Mouse (Mus musculus): ENCODE data around the gene Nol9. TPM values are rescaled to one million over a fixed set of nuclear protein-coding genes. Genes with fewer than 3 reads are reported as not detected.

Gene Nol9
- polyA plus RNA-seq, 1 experiment from 2014 or later, result 10.0 TPM

DNA sequence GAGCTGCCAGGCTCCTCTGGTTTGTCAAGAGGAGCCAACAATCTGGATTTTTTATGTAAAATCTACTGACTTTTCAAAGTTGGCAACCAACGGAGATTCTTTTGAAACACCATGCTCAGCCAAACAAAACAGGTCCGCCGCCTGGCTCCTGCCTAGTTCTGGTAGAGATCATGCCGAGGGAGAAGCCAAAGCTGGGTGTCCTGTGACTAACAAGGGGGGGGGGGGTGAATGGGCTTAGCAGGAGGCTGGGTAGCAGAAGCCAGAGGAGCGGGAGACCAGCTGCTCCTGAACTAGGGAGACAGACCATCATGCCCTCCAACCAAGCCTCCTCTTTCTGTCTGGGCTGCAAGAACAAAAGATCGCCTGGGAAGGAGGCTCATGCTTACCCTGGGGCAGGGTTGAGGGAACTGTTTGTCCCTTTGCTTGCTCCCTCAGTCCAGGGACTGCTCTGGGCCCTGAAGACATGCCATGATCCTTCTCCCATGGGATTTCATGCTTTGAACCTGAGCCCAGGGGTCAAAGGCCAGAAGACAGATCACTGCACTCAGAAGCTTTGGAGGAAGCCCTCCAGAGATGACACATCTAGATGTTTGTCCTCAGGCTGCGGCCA is 44.6 kb downstream of the Nol9 start:
- Histone ChIP-seq H3K36me3 (ENCODE audit: insufficient read depth, low read length) (no peaks in the 10 kb centered on the region), H3K4me1 (ENCODE audit: insufficient read depth, low read depth, low read length) (peaks cover 12% of the 10 kb centered on the region), H3K4me2 (replicated peaks; ENCODE audit: low read depth, low read length) (no peak overlapping the region), H3K27ac (ENCODE audit: low read length) (no peak overlapping the region), H3K9me3 (ENCODE audit: low read length) (no peaks in the 10 kb centered on the region), H3K4me3 (ENCODE audit: low read depth, low read length) (no peak overlapping the region), H3K9ac (replicated peaks; ENCODE audit: low read depth) (no peak overlapping the region), H3K27me3 (replicated peaks; ENCODE audit: insufficient read depth, low read length) (no peaks in the 10 kb centered on the region)
- WGBS, result 53% methylated on average over 7 of the region's 7 CpGs
- DNase-seq (ENCODE audit: low spot score) (no peak), ATAC-seq (no peak)
- no peak for TF ChIP-seq CTCF (IDR thresholded peaks at IDR 0.05)
- TF ChIP-seq EP300 (IDR thresholded peaks at IDR 0.05), result no peak

DNA sequence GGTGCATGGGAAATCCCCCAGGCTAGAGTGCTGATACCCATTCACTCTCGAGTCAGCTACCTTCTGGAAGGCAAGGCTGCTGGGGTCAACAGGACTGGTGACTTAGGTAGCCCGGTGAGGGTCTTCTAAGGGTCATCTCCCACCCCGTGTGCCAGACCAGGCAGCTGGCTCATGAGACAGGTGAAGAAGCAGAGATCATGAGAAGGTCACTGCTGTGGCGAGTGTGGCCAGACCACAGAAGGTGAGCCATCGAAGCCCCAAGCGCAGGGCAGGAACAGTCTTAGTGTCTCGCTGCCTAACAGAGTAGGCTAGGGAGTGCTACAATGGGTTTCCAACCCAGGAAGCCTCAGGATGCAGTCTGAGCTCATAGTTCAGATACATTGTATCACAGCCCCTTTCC is 45.5 kb downstream of the Nol9 start:
- WGBS, result 78% methylated on average over 7 of the region's 7 CpGs
- no peak for ATAC-seq
- TF ChIP-seq EP300 (IDR thresholded peaks at IDR 0.05) (no peak), CTCF (IDR thresholded peaks at IDR 0.05) (no peak)

DNA sequence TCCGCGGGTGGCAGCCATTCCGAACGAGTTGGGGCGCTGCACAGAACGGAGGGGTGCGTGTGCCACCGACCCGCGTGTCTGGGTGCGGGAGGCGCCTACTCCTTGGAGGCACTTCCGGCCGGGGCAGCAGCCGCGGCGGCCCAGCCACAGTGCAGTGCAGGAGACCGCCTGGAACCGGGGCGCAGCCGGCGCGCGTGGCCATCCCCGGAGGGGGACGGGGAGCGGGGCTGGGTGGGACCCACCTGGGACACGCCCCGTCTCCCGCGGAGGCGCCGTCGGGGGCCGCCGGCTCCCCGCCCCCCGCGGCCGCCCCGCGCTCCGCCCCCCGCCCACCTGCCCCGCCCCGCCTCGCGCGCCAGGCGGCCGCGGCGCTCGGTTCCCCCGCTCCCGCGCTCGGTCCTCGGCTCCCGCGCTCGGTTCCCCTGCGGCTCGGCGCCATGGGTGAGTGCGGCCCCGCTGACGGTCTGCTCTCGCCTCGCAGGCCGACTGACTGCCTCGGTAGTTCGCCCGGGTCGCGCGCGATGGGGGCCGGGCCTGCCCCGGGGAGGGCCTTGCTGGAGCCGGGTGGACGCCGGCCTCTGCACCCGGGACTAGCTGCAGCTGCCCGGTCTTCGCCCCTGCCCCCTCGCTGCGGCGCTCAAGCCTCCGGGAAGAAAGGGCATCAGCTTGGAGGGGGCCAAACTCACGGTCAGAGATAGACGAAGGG is 47.5 kb downstream of the Nol9 start:
- TF ChIP-seq CTCF (IDR thresholded peaks at IDR 0.05), result no peak
- no peak for TF ChIP-seq EP300 (IDR thresholded peaks at IDR 0.05)
- Histone ChIP-seq H3K27ac (ENCODE audit: low read length) (peak overlapping the region; percentile 62; the same call in 1 of the 2 replicates), H3K9ac (replicated peaks; ENCODE audit: low read depth) (peak overlapping the region; percentile 75), H3K4me1 (ENCODE audit: insufficient read depth, low read depth, low read length) (peaks cover 12% of the 10 kb centered on the region), H3K27me3 (replicated peaks; ENCODE audit: insufficient read depth, low read length) (no peaks in the 10 kb centered on the region), H3K9me3 (ENCODE audit: low read length) (no peaks in the 10 kb centered on the region), H3K4me3 (ENCODE audit: low read depth, low read length) (peak overlapping the region; percentile 67), H3K4me2 (replicated peaks; ENCODE audit: low read depth, low read length) (peak overlapping the region; percentile 85), H3K36me3 (ENCODE audit: insufficient read depth, low read length) (no peaks in the 10 kb centered on the region)
- WGBS, result under 1% methylated on average over 45 of the region's 92 CpGs
- DNase-seq (ENCODE audit: low spot score) (peak; percentile 68), ATAC-seq (peak; percentile 91)

More for the DNA sequence above, 45.5 kb downstream of the Nol9 start:
- H3K27me3 ChIP-seq (replicated peaks; ENCODE audit: insufficient read depth, low read length), result no peaks in the 10 kb centered on the region
- no peak overlapping the region for H3K27ac ChIP-seq (ENCODE audit: low read length)
- H3K4me3 ChIP-seq (ENCODE audit: low read depth, low read length), result no peak overlapping the region
- H3K9me3 ChIP-seq (ENCODE audit: low read length), result no peaks in the 10 kb centered on the region
- peaks cover 12% of the 10 kb centered on the region for H3K4me1 ChIP-seq (ENCODE audit: insufficient read depth, low read depth, low read length)
- no peak for DNase-seq (ENCODE audit: low spot score)
- no peak overlapping the region for H3K9ac ChIP-seq (replicated peaks; ENCODE audit: low read depth)
- no peak overlapping the region for H3K4me2 ChIP-seq (replicated peaks; ENCODE audit: low read depth, low read length)
- H3K36me3 ChIP-seq (ENCODE audit: insufficient read depth, low read length), result no peaks in the 10 kb centered on the region

DNA sequence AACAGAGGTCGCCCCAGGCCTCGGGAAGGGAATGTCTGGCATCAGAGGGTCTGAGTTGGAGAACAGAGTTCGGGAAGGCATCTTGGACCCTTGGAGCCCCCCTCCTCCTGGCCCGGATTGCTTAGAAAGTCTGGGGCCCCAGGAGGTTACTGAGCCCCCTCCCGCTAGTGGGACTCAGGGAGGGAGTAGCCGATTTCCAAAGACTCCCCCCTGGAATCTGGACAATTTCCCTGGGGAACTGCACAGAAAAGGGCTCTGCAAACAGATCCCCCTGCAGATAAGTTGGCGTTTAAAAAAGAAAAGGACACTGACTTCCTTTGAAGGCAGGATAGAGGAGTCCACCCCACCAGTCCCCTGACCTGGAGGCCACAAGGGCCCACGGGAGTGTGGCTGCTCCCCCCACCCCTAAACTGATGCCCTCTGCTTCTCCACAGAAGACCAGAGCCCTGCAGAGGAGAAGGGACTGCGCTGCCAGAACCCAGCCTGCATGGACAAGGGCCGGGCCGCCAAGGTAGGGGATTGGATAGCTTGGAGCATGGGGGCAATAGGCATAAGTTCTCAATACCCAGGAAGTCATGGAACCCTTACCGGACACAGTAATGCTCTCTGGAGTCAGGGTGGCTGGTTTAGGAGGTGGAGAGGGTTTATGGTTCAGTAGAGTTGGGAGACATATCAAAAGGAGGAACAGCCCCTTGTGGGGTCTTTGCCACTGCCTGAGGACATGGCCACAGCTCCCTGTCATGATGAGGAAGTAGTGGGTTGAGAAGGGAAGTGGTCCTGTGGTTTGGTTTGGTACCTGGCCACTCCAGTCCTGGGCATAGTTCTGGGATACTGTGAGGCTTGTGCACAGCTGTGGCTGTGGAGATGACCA is 48.3 kb downstream of the Nol9 start:
- Histone ChIP-seq H3K4me2 (replicated peaks; ENCODE audit: low read depth, low read length) (peak overlapping the region; percentile 85), H3K27ac (ENCODE audit: low read length) (peak overlapping the region; percentile 62; the same call in 1 of the 2 replicates), H3K36me3 (ENCODE audit: insufficient read depth, low read length) (no peaks in the 10 kb centered on the region), H3K27me3 (replicated peaks; ENCODE audit: insufficient read depth, low read length) (no peaks in the 10 kb centered on the region), H3K4me1 (ENCODE audit: insufficient read depth, low read depth, low read length) (peaks cover 12% of the 10 kb centered on the region), H3K4me3 (ENCODE audit: low read depth, low read length) (peak overlapping the region; percentile 67), H3K9ac (replicated peaks; ENCODE audit: low read depth) (peak overlapping the region; percentile 75), H3K9me3 (ENCODE audit: low read length) (no peaks in the 10 kb centered on the region)
- TF ChIP-seq EP300 (IDR thresholded peaks at IDR 0.05) (no peak), CTCF (IDR thresholded peaks at IDR 0.05) (no peak)
- DNase-seq (ENCODE audit: low spot score) (no peak), ATAC-seq (0 out of 2 replicates have a peak, but pooled peaks have one; percentile 2)
- WGBS, result 5% methylated on average over 12 of the region's 12 CpGs

DNA sequence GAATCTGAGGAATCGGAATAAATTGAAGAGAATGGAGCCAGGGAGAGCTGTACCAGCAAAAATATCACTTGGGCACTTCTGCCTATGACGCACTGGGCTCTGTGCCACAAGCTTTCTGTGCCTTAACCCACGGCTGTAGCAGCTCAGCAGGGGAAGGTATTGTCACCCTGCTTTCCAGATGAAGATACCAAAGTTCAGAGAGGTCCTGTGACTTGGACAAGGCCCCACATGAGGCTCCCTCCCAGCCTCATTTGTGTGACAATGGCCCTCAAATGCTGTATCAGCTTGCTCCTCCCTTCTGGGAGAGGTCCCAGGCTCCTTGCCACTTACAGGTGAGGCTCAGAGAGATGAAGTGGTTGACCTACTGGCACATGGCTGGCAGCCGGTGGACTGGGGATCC is 49.0 kb downstream of the Nol9 start:
- 40% methylated on average over 4 of the region's 4 CpGs for WGBS
- 0 out of 2 replicates have a peak, but pooled peaks have one; percentile 5 for ATAC-seq

More for the DNA sequence above, 49.0 kb downstream of the Nol9 start:
- TF ChIP-seq EP300 (IDR thresholded peaks at IDR 0.05) (no peak), CTCF (IDR thresholded peaks at IDR 0.05) (no peak)
- Histone ChIP-seq H3K4me1 (ENCODE audit: insufficient read depth, low read depth, low read length) (peaks cover 12% of the 10 kb centered on the region), H3K9me3 (ENCODE audit: low read length) (no peaks in the 10 kb centered on the region), H3K27me3 (replicated peaks; ENCODE audit: insufficient read depth, low read length) (no peaks in the 10 kb centered on the region), H3K9ac (replicated peaks; ENCODE audit: low read depth) (no peak overlapping the region), H3K27ac (ENCODE audit: low read length) (no peak overlapping the region), H3K4me2 (replicated peaks; ENCODE audit: low read depth, low read length) (peak overlapping the region; percentile 85), H3K4me3 (ENCODE audit: low read depth, low read length) (no peak overlapping the region), H3K36me3 (ENCODE audit: insufficient read depth, low read length) (no peaks in the 10 kb centered on the region)
- DNase-seq (ENCODE audit: low spot score), result peak; percentile 48
